ENCODE assay signal across 10 mouse cellular contexts in genomic region chr12:86162890-86163816, GRCm38 (mm10).
A peak's percentile ranks its signal among the peaks of the same experiment; 100 is the strongest.
DNase-seq lines count a peak whose midpoint lies in the region; ATAC-seq and TF ChIP-seq lines count a peak whose summit lies in the region.
"Had no signal": no experiment of that assay in that cellular context is flagged by ENCODE, and none has a peak within 500 bp of the region (broad histone marks: within the 10 kb centered on the region; RNA-seq: fewer than 3 reads in every experiment).

No protein-coding gene starts in this region.

- no peak for TF ChIP-seq POLR2A in lung, adult 2 months (IDR thresholded peaks at IDR 0.05; ENCODE audit: borderline replicate concordance, extremely low read depth, low read depth, low read length)

- no peaks in the 10 kb centered on the region for H3K27me3 ChIP-seq in lung, embryonic 14.5 days (ENCODE audit: insufficient read depth, low read length)
- no peaks in the 10 kb centered on the region; the same call in 1 of the 2 replicates for H3K27me3 ChIP-seq in hindbrain, embryonic 11.5 days (ENCODE audit: control insufficient read depth, insufficient read depth, low read length)

- 43% methylated on average over 12 of the region's 12 CpGs for WGBS in lung, embryonic 14.5 days
- WGBS in lung, adult 2 months, result 52% methylated on average over 12 of the region's 12 CpGs
- 4% methylated on average over 12 of the region's 12 CpGs for WGBS in hindbrain, embryonic 11.5 days

- no peaks in the 10 kb centered on the region for H3K9me3 ChIP-seq in lung, embryonic 14.5 days (ENCODE audit: low read depth, low read length)
- H3K9me3 ChIP-seq in hindbrain, embryonic 11.5 days (ENCODE audit: control insufficient read depth, low read length), result no peaks in the 10 kb centered on the region

- peak; percentile 14; the same call in 1 of the 2 replicates for ATAC-seq in frontal cortex, adult (ENCODE audit: low TSS enrichment)
- no peak for ATAC-seq in lung, embryonic 14.5 days (ENCODE audit: insufficient read depth)
- peak; percentile 36; the same call in 1 of the 2 replicates for ATAC-seq in hindbrain, embryonic 11.5 days (ENCODE audit: low FRiP score)

- no peak overlapping the region for H3K4me3 ChIP-seq in lung, embryonic 14.5 days (ENCODE audit: low read depth, low read length)
- no peak overlapping the region for H3K4me3 ChIP-seq in lung, adult 2 months (replicated peaks; ENCODE audit: extremely low read depth, low read depth, low read length)
- H3K4me3 ChIP-seq in hindbrain, embryonic 11.5 days (ENCODE audit: low read depth, low read length), result no peak overlapping the region

- no peak overlapping the region for H3K9ac ChIP-seq in lung, embryonic 14.5 days
- no peak overlapping the region for H3K9ac ChIP-seq in hindbrain, embryonic 11.5 days (ENCODE audit: low read depth, low read length)

- H3K36me3 ChIP-seq in lung, embryonic 14.5 days (ENCODE audit: insufficient read depth), result no peaks in the 10 kb centered on the region
- no peaks in the 10 kb centered on the region for H3K36me3 ChIP-seq in hindbrain, embryonic 11.5 days (ENCODE audit: control insufficient read depth, insufficient read depth, low read length)

- H3K27ac ChIP-seq in lung, embryonic 14.5 days (ENCODE audit: low read depth), result peak overlapping the region; percentile 16; the same call in 1 of the 2 replicates
- peak overlapping the region; percentile 67 for H3K27ac ChIP-seq in hindbrain, embryonic 11.5 days (ENCODE audit: low read depth, low read length)

- H3K4me1 ChIP-seq in lung, embryonic 14.5 days (ENCODE audit: insufficient read depth), result peaks cover 8% of the 10 kb centered on the region; the same call in 1 of the 2 replicates
- H3K4me1 ChIP-seq in lung, adult 2 months (ENCODE audit: control insufficient read depth, insufficient read depth, low read length), result peaks cover 5% of the 10 kb centered on the region; the same call in 1 of the 2 replicates
- H3K4me1 ChIP-seq in hindbrain, embryonic 11.5 days (replicated peaks; ENCODE audit: control insufficient read depth, insufficient read depth, low read length), result peaks cover 13% of the 10 kb centered on the region; the same call in 1 of the 2 replicates

- intact Hi-C loops in gastrocnemius, postnatal 14 days (cut with DNase I; ENCODE audit: low total_unique reads), result no loop called here

- no peak for TF ChIP-seq CTCF in lung, embryonic 14.5 days (IDR thresholded peaks at IDR 0.05; ENCODE audit: low read depth)
- no peak for TF ChIP-seq CTCF in lung, adult 2 months (IDR thresholded peaks at IDR 0.05; ENCODE audit: insufficient read depth, low read length)

- DNase-seq in frontal cortex, postnatal 10 days (ENCODE audit: low spot score in 2 of 2), result no peak
- DNase-seq in lung, embryonic 14.5 days, result no peak
- DNase-seq in lung, adult 2 months, result no peak
- DNase-seq in hindbrain, embryonic 11.5 days (ENCODE audit: low spot score), result peak; percentile 40
- peak; percentile 60 for DNase-seq in retina, postnatal 1 day
- DNase-seq in gastrocnemius, postnatal 14 days, result no peak
- DNase-seq in spleen, postnatal 36 days (ENCODE audit: low spot score in 2 of 2), result no peak
- DNase-seq: heart, postnatal 4 days; left cerebral cortex, postnatal 4 days had no signal

- H3K4me2 ChIP-seq in lung, embryonic 14.5 days, result no peak overlapping the region
- no peak overlapping the region for H3K4me2 ChIP-seq in hindbrain, embryonic 11.5 days (replicated peaks; ENCODE audit: low read depth, low read length)

Comparison
In these comparisons a context has a peak if more than half of its experiments do, and no peak if none do; other contexts are left out.
1. DNase-seq: peak in hindbrain, embryonic 11.5 days (single experiment) and retina, postnatal 1 day (single experiment); none in frontal cortex, postnatal 10 days (0 of 2), lung, embryonic 14.5 days (single experiment), lung, adult 2 months (single experiment), gastrocnemius, postnatal 14 days (single experiment) and spleen, postnatal 36 days (0 of 2).